Mouse (Mus musculus): Measurements from ENCODE around the gene Znrd1.

DNA sequence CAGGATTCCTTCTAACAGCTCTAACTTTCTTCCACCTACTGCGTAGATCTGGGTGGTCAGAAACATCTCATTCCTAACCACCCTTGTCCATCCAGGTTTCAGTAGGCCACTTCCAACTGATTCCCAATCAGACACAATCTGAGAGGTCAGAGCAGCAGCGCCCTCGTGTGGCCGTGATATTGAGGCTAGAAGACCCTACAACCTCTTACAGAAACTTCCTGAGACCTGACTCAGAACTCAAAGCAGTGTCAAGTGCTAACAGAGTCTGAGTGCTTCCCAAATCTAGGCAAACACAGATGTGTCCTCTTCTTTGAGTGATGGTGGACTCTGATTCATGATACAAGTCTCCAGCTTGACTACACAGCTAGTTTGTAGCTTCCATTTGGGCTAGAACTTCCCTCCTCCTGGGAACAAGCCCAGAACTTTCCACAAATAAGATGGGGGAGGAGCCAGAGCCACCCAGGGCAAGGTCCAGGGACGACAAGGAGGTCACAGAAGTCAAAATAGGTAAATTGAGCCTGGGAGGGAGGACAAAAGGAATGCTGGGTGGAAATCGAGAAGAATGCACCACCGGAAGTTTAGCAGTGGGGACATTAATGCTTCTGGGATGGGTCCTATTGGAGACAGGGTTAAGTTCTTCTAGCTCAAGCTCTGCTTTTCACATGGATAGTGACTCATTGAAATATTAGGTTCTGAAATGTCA lies 38.8 kb upstream of the Znrd1 start:
- TF ChIP-seq HCFC1 (IDR thresholded peaks at IDR 0.05; ENCODE audit: low read depth, low read length), result no peak
- no peak for TF ChIP-seq GATA1 (IDR thresholded peaks at IDR 0.05; ENCODE audit: low read depth, low read length)
- TF ChIP-seq ZNF384 (IDR thresholded peaks at IDR 0.05; ENCODE audit: low read depth, low read length), result no peak
- TF ChIP-seq ZKSCAN1 (IDR thresholded peaks at IDR 0.05; ENCODE audit: low read depth, low read length), result no peak
